Mouse (Mus musculus) forebrain, postnatal 0 days (tissue): ENCODE measurements around the gene Vps35. TPM values are rescaled to one million over a fixed set of nuclear protein-coding genes. Genes with fewer than 3 reads are reported as not detected.
A peak's percentile ranks its signal among the peaks of the same experiment; 100 is the strongest.

Experiments used
- ATAC-seq: fragments of 200-750 bp; cut with Nextera tagmentation; 2 replicates; pipeline ENCODE4 v1.8.0; 2017; ENCODE audit warnings: mild to moderate bottlenecking, moderate library complexity
- DNase-seq: peaks from one replicate; pipeline ENCODE4 v3.0.0-alpha.2; 2015
- H3K27ac ChIP-seq: fragments of 300-500 bp; sonication (generic); 2 replicates; pipeline ENCODE4 v1.5.1; 2014; ENCODE audit warnings: low read depth, mild to moderate bottlenecking, antibody characterized with exemption, low read length, moderate library complexity, mixed read lengths
- H3K27me3 ChIP-seq: fragments of 300-500 bp; sonication (generic); 2 replicates; pipeline ENCODE4 v1.6.1; 2014; ENCODE audit warnings: mild to moderate bottlenecking, low read length, mixed read lengths; ENCODE audit not compliant: insufficient read depth
- H3K36me3 ChIP-seq: fragments of 300-500 bp; sonication (generic); 2 replicates; pipeline ENCODE4 v1.6.1; 2014; ENCODE audit warnings: mild to moderate bottlenecking, moderate library complexity; ENCODE audit not compliant: insufficient read depth
- H3K4me1 ChIP-seq: fragments of 300-500 bp; sonication (generic); 2 replicates; pipeline ENCODE4 v1.6.1; 2014; ENCODE audit warnings: antibody characterized with exemption; ENCODE audit not compliant: insufficient read depth
- H3K4me2 ChIP-seq: fragments of 300-500 bp; sonication (generic); 2 replicates; pipeline ENCODE4 v1.6.1; 2014; ENCODE audit warnings: low read depth, mild to moderate bottlenecking, moderate library complexity
- H3K4me3 ChIP-seq: fragments of 300-500 bp; sonication (generic); 2 replicates; pipeline ENCODE4 v1.5.1; 2014; ENCODE audit warnings: low read depth, low read length, mixed read lengths
- H3K9ac ChIP-seq: fragments of 300-500 bp; sonication (generic); 2 replicates; pipeline ENCODE4 v1.6.1; 2014; ENCODE audit warnings: mild to moderate bottlenecking
- H3K9me3 ChIP-seq: fragments of 300-500 bp; sonication (generic); 2 replicates; pipeline ENCODE4 v1.6.1; 2016; ENCODE audit warnings: low read length
- CTCF ChIP-seq: sonication (generic); IDR thresholded peaks from 2 replicates; pipeline ENCODE4 v1.5.1; 2016; ENCODE audit warnings: antibody characterized with exemption, control low read depth, low read depth
- WGBS: fragments of 180-500 bp; shearing (Covaris S2); extraction: QIAGEN DNeasy Blood & Tissue Kit; methylation state at CpG from one replicate; pipeline ENCODE4 v1.1.7; 2014; 5-methylcytosine and 5-hydroxymethylcytosine counted together
- polyA plus RNA-seq: library from polyadenylated mRNA; unstranded; fragments of >200 nt; fragmentation: Nextera tagmentation; extraction: Ambion mirVana; gene quantifications from 2 replicates; pipeline ENCODE4 v1.2.1, GENCODE M21; 2015
- total RNA-seq: library from RNA; depleted of rRNA; stranded (reverse); fragments of >200 nt; gene quantifications from 2 replicates; pipeline ENCODE4 v1.2.3, GENCODE M21; 2014

The Vps35 gene
- total and polyA plus RNA-seq, 2 experiments from 2014 or later, result 169 to 185 TPM

GRCm38 (mm10) chr8:85323084-85323483, 23.5 kb upstream of the Vps35 start:
- H3K9ac ChIP-seq, result no peak overlapping the region
- H3K4me3 ChIP-seq, result no peak overlapping the region
- 78% methylated on average over 3 of the region's 3 CpGs for WGBS
- no peaks in the 10 kb centered on the region for H3K36me3 ChIP-seq
- no peaks in the 10 kb centered on the region for H3K4me1 ChIP-seq
- H3K9me3 ChIP-seq, result 0 out of 2 replicates have a peak, but pooled peaks cover 3% of the 10 kb centered on the region
- ATAC-seq (no peak), DNase-seq (no peak)
- no peak overlapping the region for H3K4me2 ChIP-seq
- no peak for TF ChIP-seq CTCF
- no peaks in the 10 kb centered on the region for H3K27me3 ChIP-seq
- no peak overlapping the region for H3K27ac ChIP-seq

DNA sequence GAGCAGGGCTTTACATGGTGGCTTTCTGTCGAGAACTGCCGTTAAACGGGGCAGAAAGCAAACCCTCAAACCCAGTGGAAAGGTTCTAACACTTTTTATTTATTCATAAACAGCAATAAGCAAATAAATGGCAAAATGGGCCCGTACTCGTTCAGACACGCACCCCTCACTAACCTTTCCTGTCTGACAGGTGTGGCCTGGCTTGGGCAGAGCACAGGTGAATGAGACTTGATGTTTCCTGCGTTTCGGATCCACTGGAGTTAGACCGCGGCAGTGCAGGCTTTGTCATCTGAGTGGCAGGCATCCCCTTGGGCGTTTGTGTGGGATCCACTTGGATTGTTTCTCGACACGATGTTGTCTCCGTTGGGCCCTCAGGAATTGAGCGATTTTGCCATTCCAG, 22.4 kb upstream of the Vps35 start:
- Histone ChIP-seq H3K4me1 (no peaks in the 10 kb centered on the region), H3K4me3 (no peak overlapping the region), H3K27ac (no peak overlapping the region), H3K36me3 (no peaks in the 10 kb centered on the region), H3K9me3 (0 out of 2 replicates have a peak, but pooled peaks cover 6% of the 10 kb centered on the region), H3K4me2 (no peak overlapping the region), H3K9ac (no peak overlapping the region), H3K27me3 (no peaks in the 10 kb centered on the region)
- no peak for TF ChIP-seq CTCF
- WGBS, result 90% methylated on average over 15 of the region's 15 CpGs
- no peak for ATAC-seq
- DNase-seq, result no peak

- H3K9me3 ChIP-seq, result 0 out of 2 replicates have a peak, but pooled peaks cover 6% of the 10 kb centered on the region
- H3K4me1 ChIP-seq, result no peaks in the 10 kb centered on the region
- WGBS, result 96% methylated on average over 4 of the region's 4 CpGs
- no peak for DNase-seq
- H3K9ac ChIP-seq, result no peak overlapping the region
- H3K4me3 ChIP-seq, result no peak overlapping the region
- no peak overlapping the region for H3K27ac ChIP-seq
- TF ChIP-seq CTCF, result no peak
- H3K36me3 ChIP-seq, result no peaks in the 10 kb centered on the region
- H3K27me3 ChIP-seq, result no peaks in the 10 kb centered on the region
- no peak for ATAC-seq
- H3K4me2 ChIP-seq, result no peak overlapping the region
These were observed 18.9 kb upstream of the Vps35 start for GRCm38 (mm10) chr8:85318534-85318933.

DNA sequence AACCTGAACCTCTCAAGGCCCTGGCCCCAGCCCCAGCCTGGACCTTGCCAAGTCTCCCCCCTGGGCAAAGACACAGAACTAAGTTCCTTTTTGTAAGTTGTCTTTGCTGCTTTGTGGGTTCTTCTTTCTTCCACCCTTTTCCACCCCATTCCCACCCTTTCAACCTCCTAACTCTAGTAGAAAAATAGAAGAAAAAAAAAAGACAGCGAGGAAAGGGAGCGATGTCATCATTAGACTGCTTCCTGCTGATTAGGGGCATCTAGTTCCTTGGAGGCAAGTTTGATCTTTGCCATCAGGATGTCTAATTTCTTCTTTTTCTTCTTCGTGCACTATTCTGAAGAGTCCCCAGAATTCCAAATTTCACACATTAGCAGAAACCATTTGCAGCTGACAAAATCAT, 13.4 kb upstream of the Vps35 start:
- peaks cover 14% of the 10 kb centered on the region for H3K36me3 ChIP-seq
- TF ChIP-seq CTCF, result no peak
- H3K4me3 ChIP-seq, result no peak overlapping the region
- ATAC-seq (no peak), DNase-seq (no peak)
- H3K4me1 ChIP-seq, result no peaks in the 10 kb centered on the region
- no peak overlapping the region for H3K4me2 ChIP-seq
- no peaks in the 10 kb centered on the region for H3K27me3 ChIP-seq
- H3K9me3 ChIP-seq, result 0 out of 2 replicates have a peak, but pooled peaks cover 3% of the 10 kb centered on the region
- H3K27ac ChIP-seq, result no peak overlapping the region
- H3K9ac ChIP-seq, result no peak overlapping the region
- WGBS, result 88% methylated on average over 3 of the region's 3 CpGs

GRCm38 (mm10) chr8:85311743-85312142, 12.1 kb upstream of the Vps35 start:
- peak; percentile 24 for DNase-seq
- no peak overlapping the region for H3K4me2 ChIP-seq
- H3K36me3 ChIP-seq, result peaks cover 25% of the 10 kb centered on the region
- no peak overlapping the region for H3K27ac ChIP-seq
- peak; percentile 65 for TF ChIP-seq CTCF
- H3K4me3 ChIP-seq, result no peak overlapping the region
- no peaks in the 10 kb centered on the region for H3K9me3 ChIP-seq
- no peak overlapping the region for H3K9ac ChIP-seq
- no peak for ATAC-seq
- no peaks in the 10 kb centered on the region for H3K4me1 ChIP-seq
- H3K27me3 ChIP-seq, result no peaks in the 10 kb centered on the region

DNA sequence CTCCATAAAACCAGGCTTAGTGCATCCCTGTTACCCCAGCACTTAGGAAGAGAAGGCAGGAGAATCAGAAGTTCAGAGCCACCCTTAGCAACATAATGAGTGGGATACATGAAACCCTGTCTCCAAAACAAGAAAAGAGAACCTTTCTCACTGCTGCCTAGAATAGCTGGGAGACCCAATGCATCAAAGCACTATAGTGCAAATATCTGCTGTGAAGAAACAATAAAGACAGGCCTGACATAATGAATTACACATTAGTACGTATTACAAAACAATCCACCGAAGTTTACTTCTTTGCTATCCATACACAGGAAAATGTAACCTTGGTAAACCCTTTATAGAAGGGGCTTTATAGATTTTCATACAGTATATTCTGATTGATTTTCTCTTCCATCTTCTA, 9.0 kb upstream of the Vps35 start:
- TF ChIP-seq CTCF, result no peak
- no peaks in the 10 kb centered on the region for H3K27me3 ChIP-seq
- 92% methylated on average over 2 of the region's 2 CpGs for WGBS
- H3K4me2 ChIP-seq, result no peak overlapping the region
- no peak overlapping the region for H3K27ac ChIP-seq
- no peaks in the 10 kb centered on the region for H3K9me3 ChIP-seq
- no peak overlapping the region for H3K4me3 ChIP-seq
- ATAC-seq, result no peak
- H3K36me3 ChIP-seq, result peaks cover 44% of the 10 kb centered on the region
- DNase-seq, result no peak
- H3K9ac ChIP-seq, result no peak overlapping the region
- H3K4me1 ChIP-seq, result no peaks in the 10 kb centered on the region

DNA sequence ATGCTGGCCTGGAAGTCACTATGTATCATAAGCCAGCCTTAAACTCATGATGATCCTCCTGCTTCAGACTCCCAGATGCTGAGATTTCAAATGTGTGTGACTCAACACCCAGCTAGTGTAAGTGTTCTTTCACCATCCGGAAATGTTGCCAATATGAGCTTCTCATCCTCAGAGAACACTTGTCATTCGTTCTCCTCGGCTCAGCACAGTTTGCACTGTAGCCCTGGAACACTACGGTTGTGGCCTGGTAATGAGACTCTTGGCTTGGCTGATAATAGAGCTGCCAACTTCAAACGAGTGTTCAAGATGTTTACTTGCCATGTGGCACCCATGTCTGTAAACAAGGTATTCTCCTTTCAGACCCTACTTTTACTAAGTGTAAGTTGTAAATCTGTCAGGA, 3.9 kb upstream of the Vps35 start:
- Histone ChIP-seq H3K9me3 (no peaks in the 10 kb centered on the region), H3K27me3 (no peaks in the 10 kb centered on the region), H3K36me3 (peaks cover 43% of the 10 kb centered on the region), H3K4me2 (no peak overlapping the region), H3K9ac (no peak overlapping the region), H3K4me1 (0 out of 2 replicates have a peak, but pooled peaks cover 5% of the 10 kb centered on the region), H3K4me3 (no peak overlapping the region), H3K27ac (no peak overlapping the region)
- ATAC-seq (no peak), DNase-seq (no peak)
- WGBS, result 75% methylated on average over 5 of the region's 5 CpGs
- TF ChIP-seq CTCF, result no peak
